Mouse (Mus musculus): ENCODE results near the gene Cerk.

GRCm38 (mm10) chr15:86234001-86234400 is 48.1 kb upstream of the Cerk start:
- TF ChIP-seq CTCF (IDR thresholded peaks at IDR 0.05; ENCODE audit: low read depth) (no peak), EP300 (IDR thresholded peaks at IDR 0.05; ENCODE audit: low read depth) (no peak)

Data from liver, postnatal 0 days (tissue).